Mouse (Mus musculus) limb, embryonic 14.5 days (tissue): ENCODE data around the gene Ctnnbl1. TPM values are rescaled to one million over a fixed set of nuclear protein-coding genes. Genes with fewer than 3 reads are reported as not detected.

Source experiments
- ATAC-seq: fragments of 200-750 bp; cut with Nextera tagmentation; 2 replicates; pipeline ENCODE4 v1.8.0; 2017; ENCODE audit warnings: low read depth, moderate number of reproducible peaks, moderate TSS enrichment; ENCODE audit not compliant: low FRiP score
- DNase-seq: peaks from one replicate; pipeline ENCODE4 v3.0.0-alpha.2; 2015; ENCODE audit warnings: low spot score
- H3K27ac ChIP-seq: fragments of 300-500 bp; sonication (generic); replicated peaks from 2 replicates; pipeline ENCODE4 v1.5.1; 2014; ENCODE audit warnings: low read depth, mild to moderate bottlenecking, low read length, moderate library complexity, mixed read lengths
- H3K27me3 ChIP-seq: fragments of 300-500 bp; sonication (generic); 2 replicates; pipeline ENCODE4 v1.6.1; 2014; ENCODE audit warnings: low read length, mixed read lengths; ENCODE audit not compliant: control insufficient read depth, insufficient read depth
- H3K36me3 ChIP-seq: fragments of 300-500 bp; sonication (generic); 2 replicates; pipeline ENCODE4 v1.6.1; 2014; ENCODE audit warnings: mild to moderate bottlenecking, low read length, moderate library complexity, mixed read lengths; ENCODE audit not compliant: control insufficient read depth, insufficient read depth
- H3K4me1 ChIP-seq: fragments of 300-500 bp; sonication (generic); 2 replicates; pipeline ENCODE4 v1.6.1; 2014; ENCODE audit warnings: antibody characterized with exemption, low read length, mixed read lengths; ENCODE audit not compliant: control insufficient read depth, insufficient read depth
- H3K4me2 ChIP-seq: fragments of 300-500 bp; sonication (generic); replicated peaks from 2 replicates; pipeline ENCODE4 v1.6.1; 2014; ENCODE audit warnings: low read depth, mild to moderate bottlenecking, low read length, moderate library complexity; ENCODE audit not compliant: severe bottlenecking
- H3K4me3 ChIP-seq: fragments of 300-500 bp; sonication (generic); replicated peaks from 2 replicates; pipeline ENCODE4 v1.5.1; 2014; ENCODE audit warnings: low read length
- H3K9ac ChIP-seq: fragments of 300-500 bp; sonication (generic); 2 replicates; pipeline ENCODE4 v1.6.1; 2014; ENCODE audit warnings: mild to moderate bottlenecking, low read depth, low read length, moderate library complexity; ENCODE audit not compliant: severe bottlenecking
- H3K9me3 ChIP-seq: fragments of 300-500 bp; sonication (generic); 2 replicates; pipeline ENCODE4 v1.6.1; 2016; ENCODE audit warnings: low read length; ENCODE audit not compliant: control insufficient read depth
- POLR2A ChIP-seq: fragments of 200-500 bp; IDR thresholded peaks from 2 replicates; pipeline ENCODE4 v1.8.0; 2012; ENCODE audit warnings: inconsistent platforms, mild to moderate bottlenecking, moderate library complexity, borderline replicate concordance; ENCODE audit not compliant: insufficient read depth, insufficient read length; ENCODE audit errors: extremely low read depth
- WGBS: fragments of 180-500 bp; shearing (Covaris S2); extraction: QIAGEN DNeasy Blood & Tissue Kit; methylation state at CpG from one replicate; pipeline ENCODE4 v1.1.7; 2014; 5-methylcytosine and 5-hydroxymethylcytosine counted together
- polyA plus RNA-seq, 2 experiments: library from polyadenylated mRNA; depleted of rRNA in 1 of 2; stranded (reverse) in 1 of 2; unstranded in 1 of 2; fragments of >200 nt; fragmentation: Nextera tagmentation in 1 of 2; extraction: Ambion mirVana in 1 of 2; gene quantifications; 2 replicates each; pipeline versions ENCODE4 v1.2.1 to v1.2.3; 2012 to 2014

The Ctnnbl1 gene
- polyA plus RNA-seq, 2 experiments: 40.3 to 55.6 TPM

- H3K4me2 ChIP-seq: no peak overlapping the region
- no peaks in the 10 kb centered on the region for H3K36me3 ChIP-seq
- WGBS: 67% methylated on average over 7 of the region's 7 CpGs
- H3K27me3 ChIP-seq: no peaks in the 10 kb centered on the region
- H3K4me3 ChIP-seq: no peak overlapping the region
- DNase-seq (no peak), ATAC-seq (no peak)
- no peak overlapping the region for H3K27ac ChIP-seq
- H3K4me1 ChIP-seq: no peaks in the 10 kb centered on the region
- no peaks in the 10 kb centered on the region for H3K9me3 ChIP-seq
- TF ChIP-seq POLR2A: no peak
- H3K9ac ChIP-seq: no peak overlapping the region
These were observed 7.4 kb downstream of the Ctnnbl1 start for GRCm38 (mm10) chr2:157744619-157745018.

- TF ChIP-seq POLR2A: no peak
- H3K9me3 ChIP-seq: no peaks in the 10 kb centered on the region
- H3K4me1 ChIP-seq: no peaks in the 10 kb centered on the region
- H3K4me2 ChIP-seq: no peak overlapping the region
- H3K36me3 ChIP-seq: no peaks in the 10 kb centered on the region
- H3K27ac ChIP-seq: no peak overlapping the region
- H3K27me3 ChIP-seq: no peaks in the 10 kb centered on the region
- 98% methylated on average over 4 of the region's 4 CpGs for WGBS
- H3K9ac ChIP-seq: no peak overlapping the region
- H3K4me3 ChIP-seq: no peak overlapping the region
- DNase-seq (no peak), ATAC-seq (no peak)
These were observed 8.5 kb downstream of the Ctnnbl1 start for GRCm38 (mm10) chr2:157745735-157746134.

- ATAC-seq: no peak
- no peak overlapping the region for H3K27ac ChIP-seq
- 54% methylated on average over 9 of the region's 9 CpGs for WGBS
These were observed 9.4 kb downstream of the Ctnnbl1 start for GRCm38 (mm10) chr2:157746558-157746957.

GRCm38 (mm10) chr2:157747989-157748388 is 10.8 kb downstream of the Ctnnbl1 start:
- ATAC-seq: no peak
- Histone ChIP-seq H3K4me3 (no peak overlapping the region), H3K36me3 (no peaks in the 10 kb centered on the region), H3K4me2 (no peak overlapping the region), H3K27me3 (no peaks in the 10 kb centered on the region), H3K4me1 (peaks cover 7% of the 10 kb centered on the region; the same call in 1 of the 2 replicates), H3K27ac (no peak overlapping the region), H3K9me3 (no peaks in the 10 kb centered on the region), H3K9ac (no peak overlapping the region)
- TF ChIP-seq POLR2A: no peak
- WGBS: 47% methylated on average over 2 of the region's 2 CpGs
- DNase-seq: no peak

More at GRCm38 (mm10) chr2:157746558-157746957, 9.4 kb downstream of the Ctnnbl1 start:
- Histone ChIP-seq H3K4me2 (no peak overlapping the region), H3K9ac (no peak overlapping the region), H3K9me3 (no peaks in the 10 kb centered on the region), H3K4me1 (peaks cover 2% of the 10 kb centered on the region; the same call in 1 of the 2 replicates), H3K27me3 (no peaks in the 10 kb centered on the region), H3K4me3 (no peak overlapping the region), H3K36me3 (no peaks in the 10 kb centered on the region)
- no peak for TF ChIP-seq POLR2A
- no peak for DNase-seq

- no peaks in the 10 kb centered on the region for H3K36me3 ChIP-seq
- peaks cover 7% of the 10 kb centered on the region; the same call in 1 of the 2 replicates for H3K4me1 ChIP-seq
- H3K4me3 ChIP-seq: no peak overlapping the region
- no peak overlapping the region for H3K9ac ChIP-seq
- H3K27ac ChIP-seq: no peak overlapping the region
- H3K4me2 ChIP-seq: no peak overlapping the region
- ATAC-seq (no peak), DNase-seq (no peak)
- TF ChIP-seq POLR2A: no peak
- H3K27me3 ChIP-seq: no peaks in the 10 kb centered on the region
- 62% methylated on average over 8 of the region's 8 CpGs for WGBS
- H3K9me3 ChIP-seq: no peaks in the 10 kb centered on the region
These were observed 13.3 kb downstream of the Ctnnbl1 start for GRCm38 (mm10) chr2:157750481-157750880.

- DNase-seq: peak; percentile 38
- WGBS: 53% methylated on average over 12 of the region's 12 CpGs
- no peak overlapping the region for H3K4me2 ChIP-seq
These were observed 13.9 kb downstream of the Ctnnbl1 start for GRCm38 (mm10) chr2:157750926-157751588.

More at GRCm38 (mm10) chr2:157750926-157751588, 13.9 kb downstream of the Ctnnbl1 start:
- no peak for ATAC-seq
- TF ChIP-seq POLR2A: no peak
- no peak overlapping the region for H3K27ac ChIP-seq
- no peak overlapping the region for H3K4me3 ChIP-seq
- H3K27me3 ChIP-seq: no peaks in the 10 kb centered on the region
- no peak overlapping the region for H3K9ac ChIP-seq
- H3K36me3 ChIP-seq: no peaks in the 10 kb centered on the region
- H3K9me3 ChIP-seq: no peaks in the 10 kb centered on the region
- H3K4me1 ChIP-seq: peaks cover 7% of the 10 kb centered on the region; the same call in 1 of the 2 replicates
